Mouse (Mus musculus): ENCODE results near the gene Ccdc106. TPM values are rescaled to one million over a fixed set of nuclear protein-coding genes. Genes with fewer than 3 reads are reported as not detected.

Gene Ccdc106
- total RNA-seq, 2 experiments from 2014 or later: not detected

DNA sequence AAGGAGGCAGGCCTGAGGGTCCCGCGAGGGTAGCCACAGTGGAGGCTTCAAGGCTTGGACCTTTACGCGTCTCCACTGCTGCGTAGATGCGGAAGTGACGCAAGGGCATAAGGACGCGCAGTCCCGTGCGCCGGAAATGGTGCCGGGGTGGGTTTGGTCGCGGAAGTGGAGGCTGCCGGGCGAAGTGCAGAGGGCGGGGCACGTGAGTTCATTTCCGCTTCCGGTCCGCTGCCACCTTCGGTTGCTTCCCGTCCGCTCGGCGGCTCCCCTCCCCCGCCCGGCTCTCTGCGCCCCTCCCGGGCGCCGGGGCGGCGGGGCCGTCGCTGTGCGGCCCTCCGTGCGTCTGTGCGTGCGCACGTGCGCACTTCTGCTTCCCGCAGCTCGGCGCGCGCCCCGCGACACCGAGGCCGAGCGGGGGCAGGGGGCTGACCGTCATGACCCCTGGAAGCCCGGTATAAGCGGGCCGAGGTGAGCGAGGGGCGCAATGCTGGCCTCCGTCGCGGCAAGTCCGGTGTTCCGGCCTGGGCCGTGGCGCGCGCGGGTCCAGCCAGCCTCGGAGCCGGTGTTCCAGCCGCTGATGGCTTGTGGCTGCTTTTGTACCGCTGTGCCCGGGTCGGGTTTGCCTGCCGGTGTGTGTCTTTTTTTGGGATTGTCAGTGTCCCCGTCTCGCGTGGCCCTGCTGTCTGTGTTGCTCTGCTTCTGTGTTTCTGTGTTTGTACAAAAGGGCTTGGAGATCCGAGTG is 59.8 kb downstream of the Ccdc106 start, which contains the start of gene Epn1:
Epn1 (plus strand) TSS at position 226 of the 742 bp plus-strand sequence.
- H3K4me3 ChIP-seq: peak within 1 kb of the TSS; percentile 100
- TF ChIP-seq CTCF (IDR thresholded peaks at IDR 0.05): no peak
- H3K27ac ChIP-seq: peak within 1 kb of the TSS; percentile 97
- peak; percentile 99 for DNase-seq
- intact Hi-C loops (cut with DNase I): loop anchor here (1.0 to 2.0 kb wide), 2 partner anchors 18 to 45 kb away; partner anchors contain the start of genes Rasl2-9 and U2af2

DNA sequence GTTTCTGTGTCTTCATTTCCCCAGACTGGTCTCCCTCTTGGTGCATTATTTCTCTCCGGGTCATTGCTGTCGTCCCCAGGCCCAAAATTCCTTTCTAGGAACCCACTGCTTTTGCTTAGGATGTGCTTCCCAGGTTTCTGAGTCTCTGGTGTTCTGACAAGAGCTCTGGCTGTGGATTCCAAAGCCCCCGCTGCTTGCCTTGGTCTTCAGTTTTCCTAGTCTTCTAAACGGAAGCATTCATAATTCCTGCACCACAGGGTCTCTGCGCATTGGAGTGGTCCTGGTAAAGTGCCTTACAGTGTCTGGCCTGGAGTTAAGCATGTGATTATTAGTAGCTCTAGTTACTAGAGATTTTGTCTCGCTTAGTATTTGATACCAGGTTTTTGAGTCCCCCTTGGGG is 60.5 kb downstream of the Ccdc106 start:
- intact Hi-C loops (cut with DNase I): loop anchor here (1.0 to 2.0 kb wide), 2 partner anchors 19 to 44 kb away; partner anchors contain the start of genes Rasl2-9 and U2af2
- TF ChIP-seq CTCF (IDR thresholded peaks at IDR 0.05): no peak
- peak overlapping the region; percentile 100 for H3K4me3 ChIP-seq
- no peak for DNase-seq
- peak overlapping the region; percentile 97 for H3K27ac ChIP-seq

DNA sequence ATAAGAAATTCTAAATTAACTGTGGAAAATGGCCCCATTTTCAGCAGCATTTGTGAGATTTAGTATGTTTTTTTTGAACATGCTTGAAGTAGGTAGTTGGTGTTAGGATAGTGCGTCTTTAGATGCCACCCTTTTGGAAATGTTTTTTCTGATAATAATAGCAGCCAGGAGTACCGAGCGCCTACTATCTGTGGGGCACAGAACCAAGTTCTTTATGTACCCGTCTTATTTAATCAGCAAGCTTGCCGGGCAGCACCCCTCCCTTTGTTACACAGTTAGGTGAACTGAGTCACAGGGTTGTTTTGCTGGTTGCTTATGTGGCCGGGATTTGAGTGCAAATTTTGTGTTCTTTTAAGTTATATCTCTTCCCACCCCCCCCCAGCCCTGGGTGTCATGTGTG is 60.9 kb downstream of the Ccdc106 start:
- no peak for DNase-seq
- intact Hi-C loops (cut with DNase I): loop anchor here (2.0 kb wide), 1 partner anchor 44 kb away; the partner anchor contains the start of gene Rasl2-9
- H3K4me3 ChIP-seq: peak overlapping the region; percentile 100
- no peak for TF ChIP-seq CTCF (IDR thresholded peaks at IDR 0.05)
- peak overlapping the region; percentile 97 for H3K27ac ChIP-seq

DNA sequence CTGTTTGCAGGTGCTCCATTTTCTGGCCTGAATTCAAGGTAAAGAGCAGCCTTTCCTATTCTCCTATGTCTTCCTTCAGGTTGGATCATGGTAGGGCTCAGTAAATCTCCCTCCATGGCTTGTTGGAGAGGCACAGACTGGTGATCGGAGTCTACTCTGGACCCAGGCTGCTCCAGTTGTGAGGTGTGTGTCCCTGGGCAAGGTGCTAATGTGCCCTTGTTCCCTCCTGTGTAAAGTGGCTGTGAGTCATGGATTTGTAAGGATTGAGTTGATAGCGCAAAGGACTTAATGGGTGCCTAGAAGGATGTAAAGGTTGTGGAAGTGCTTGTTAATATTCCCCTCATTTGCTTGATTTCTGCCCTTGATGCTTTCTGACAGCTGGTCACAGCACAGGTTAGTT is 61.6 kb downstream of the Ccdc106 start:
- peak overlapping the region; percentile 13 for H3K4me3 ChIP-seq
- no peak for TF ChIP-seq CTCF (IDR thresholded peaks at IDR 0.05)
- no peak overlapping the region; the same call in 1 of the 2 replicates for H3K27ac ChIP-seq
- intact Hi-C loops (cut with DNase I): loop anchor here (2.0 kb wide), 1 partner anchor 43 kb away; the partner anchor contains the start of gene Rasl2-9
- DNase-seq: no peak

DNA sequence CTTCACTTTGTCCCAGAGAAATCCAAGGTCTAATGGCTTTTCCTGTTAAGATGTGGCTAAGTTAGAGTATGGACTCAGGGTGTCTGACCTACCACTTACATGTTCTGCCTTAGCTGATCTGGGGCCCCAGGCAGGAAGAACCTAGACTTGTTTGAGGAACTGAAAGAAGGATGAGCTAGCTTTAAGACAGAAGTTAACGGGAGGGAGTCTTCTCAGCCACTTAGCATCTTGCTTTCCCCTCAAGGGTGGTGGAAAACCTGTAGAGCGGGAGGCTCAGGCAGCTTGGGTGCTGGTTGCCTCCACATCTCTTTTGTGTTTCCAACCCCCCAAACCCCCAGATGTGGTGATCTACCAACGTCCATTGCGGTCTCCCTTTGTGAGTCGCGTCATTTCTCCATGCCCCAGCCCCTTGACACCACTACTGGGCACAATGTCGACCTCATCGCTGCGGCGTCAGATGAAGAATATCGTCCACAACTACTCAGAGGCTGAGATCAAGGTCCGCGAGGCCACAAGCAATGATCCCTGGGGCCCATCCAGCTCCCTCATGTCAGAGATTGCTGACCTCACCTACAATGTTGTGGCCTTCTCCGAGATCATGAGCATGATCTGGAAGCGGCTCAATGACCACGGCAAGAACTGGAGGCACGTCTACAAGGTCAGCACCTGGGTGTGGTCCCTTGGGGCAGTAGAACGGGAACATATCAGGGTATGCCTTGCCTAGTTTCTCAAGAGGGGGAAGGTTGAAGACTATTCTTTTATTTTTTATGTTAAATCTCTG is 63.2 kb downstream of the Ccdc106 start:
- no peak for TF ChIP-seq CTCF (IDR thresholded peaks at IDR 0.05)
- H3K27ac ChIP-seq: peak overlapping the region; percentile 35; the same call in 1 of the 2 replicates
- no peak for DNase-seq
- H3K4me3 ChIP-seq: no peak overlapping the region
- intact Hi-C loops (cut with DNase I): no loop called here

DNA sequence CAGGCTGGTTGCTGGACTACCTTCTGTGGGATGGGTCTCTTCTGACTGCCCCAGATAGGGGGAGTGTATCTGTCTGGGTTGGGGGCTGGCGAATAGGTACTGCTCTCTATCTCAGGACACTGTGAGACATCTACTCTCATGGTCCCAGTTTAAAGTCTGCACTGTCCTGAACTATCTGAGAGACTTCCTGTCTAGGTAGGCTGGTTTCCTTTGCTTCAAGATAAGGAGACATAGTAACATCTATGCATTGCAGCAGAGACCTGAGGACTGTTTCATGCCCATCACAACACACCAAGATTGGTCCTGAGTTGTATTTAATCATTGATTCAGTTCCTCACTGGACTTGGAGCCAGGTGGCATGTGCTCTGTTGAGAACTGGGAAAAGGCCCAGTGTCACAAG is 65.2 kb downstream of the Ccdc106 start:
- TF ChIP-seq CTCF (IDR thresholded peaks at IDR 0.05): no peak
- DNase-seq: no peak
- intact Hi-C loops (cut with DNase I): no loop called here
- H3K27ac ChIP-seq: no peak overlapping the region
- no peak overlapping the region for H3K4me3 ChIP-seq

DNA sequence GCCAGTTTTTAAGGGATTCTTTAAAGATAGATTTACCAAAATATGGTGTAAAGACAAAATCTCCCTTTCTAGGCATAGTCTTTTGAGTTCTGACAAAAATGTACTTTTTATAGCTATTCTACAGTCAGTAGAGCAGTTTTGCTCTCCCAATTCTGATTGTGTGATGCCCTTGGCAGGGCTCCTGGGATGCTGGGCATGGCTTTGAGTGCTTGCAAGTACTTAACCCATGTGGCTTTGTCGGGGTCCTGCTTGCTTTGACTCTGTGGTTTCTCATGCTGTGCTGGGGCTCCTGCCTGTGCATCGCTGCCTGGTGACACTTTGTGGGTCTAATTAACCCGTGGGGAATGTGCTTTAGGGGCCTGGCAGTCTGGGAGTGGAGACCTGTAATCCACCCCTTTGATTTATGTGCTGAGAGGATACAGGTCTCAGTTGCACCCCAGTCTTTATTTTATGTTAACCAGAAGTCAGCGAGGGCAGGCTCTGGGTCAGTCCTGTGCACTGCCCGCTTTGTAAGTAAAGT is 66.6 kb downstream of the Ccdc106 start:
- intact Hi-C loops (cut with DNase I): no loop called here
- H3K4me3 ChIP-seq: no peak overlapping the region
- no peak overlapping the region for H3K27ac ChIP-seq
- no peak for TF ChIP-seq CTCF (IDR thresholded peaks at IDR 0.05)
- DNase-seq: no peak

DNA sequence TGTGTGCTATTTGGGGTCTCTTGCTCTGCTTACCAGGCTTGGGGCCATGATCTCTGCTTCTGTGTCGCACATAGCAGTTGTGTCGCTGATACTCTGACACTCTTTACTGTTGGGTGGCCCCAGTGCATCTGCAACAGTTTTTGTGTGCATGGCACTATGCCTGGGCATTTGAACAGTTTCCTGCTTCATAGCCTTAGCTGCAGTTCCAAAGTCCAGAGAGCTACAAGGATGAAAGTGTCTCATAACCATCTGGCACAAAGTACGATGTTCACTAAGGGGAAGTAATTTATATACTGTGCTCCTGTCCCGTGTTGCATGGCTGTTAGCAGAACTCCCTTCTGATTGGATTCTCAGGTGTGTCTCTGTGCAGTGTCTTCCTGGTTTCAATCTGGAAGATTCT is 67.5 kb downstream of the Ccdc106 start:
- intact Hi-C loops (cut with DNase I): no loop called here
- H3K27ac ChIP-seq: no peak overlapping the region
- DNase-seq: no peak
- TF ChIP-seq CTCF (IDR thresholded peaks at IDR 0.05): no peak
- H3K4me3 ChIP-seq: no peak overlapping the region

DNA sequence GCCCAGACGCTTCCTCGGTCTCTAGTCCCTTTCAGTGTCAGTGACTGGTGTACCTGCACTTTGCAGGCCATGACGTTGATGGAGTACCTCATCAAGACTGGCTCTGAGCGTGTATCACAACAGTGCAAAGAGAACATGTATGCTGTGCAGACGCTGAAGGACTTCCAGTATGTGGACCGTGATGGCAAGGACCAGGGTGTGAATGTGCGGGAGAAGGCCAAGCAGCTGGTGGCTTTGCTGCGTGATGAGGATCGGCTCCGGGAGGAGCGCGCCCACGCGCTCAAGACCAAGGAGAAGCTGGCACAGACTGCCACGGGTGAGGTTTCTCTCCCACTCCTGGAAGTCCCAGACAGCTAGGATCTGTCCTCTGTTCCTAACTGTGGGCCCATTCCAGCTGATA is 69.5 kb downstream of the Ccdc106 start:
- TF ChIP-seq CTCF (IDR thresholded peaks at IDR 0.05): no peak
- intact Hi-C loops (cut with DNase I): no loop called here

DNA sequence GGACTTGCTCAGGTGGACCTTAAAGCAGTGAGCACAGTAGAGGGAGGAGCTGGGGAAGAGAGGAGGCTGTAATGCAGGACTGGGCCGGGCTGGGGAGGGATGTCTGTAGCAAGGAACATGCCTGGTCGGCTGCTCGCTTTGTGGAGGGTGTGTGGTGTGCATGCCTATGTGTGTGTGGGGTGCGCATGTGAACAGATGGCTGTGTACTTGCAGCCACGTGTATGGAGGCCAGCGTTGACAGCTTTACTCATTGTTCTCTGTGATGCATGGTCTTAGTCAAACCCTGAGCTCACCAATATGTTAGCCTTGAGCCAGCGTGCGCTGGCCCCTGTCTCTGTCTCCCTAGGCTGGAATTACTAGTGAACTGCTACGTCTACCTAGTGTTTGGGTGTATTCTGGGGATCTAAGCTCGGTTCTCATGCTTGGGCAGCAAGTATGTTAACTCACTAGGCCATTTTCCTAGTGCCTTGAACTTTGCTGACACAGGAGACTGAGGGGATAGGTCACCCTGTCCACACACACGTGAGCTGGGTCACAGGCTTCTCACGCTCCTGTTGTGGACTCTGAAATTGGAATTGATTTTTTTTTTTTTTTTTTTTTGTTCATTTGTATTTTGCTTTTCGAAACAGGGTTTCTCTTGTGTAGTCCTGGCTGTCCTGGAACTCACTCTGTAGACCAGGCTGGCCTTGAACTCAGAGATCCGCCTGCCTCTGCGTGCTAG is 70.8 kb downstream of the Ccdc106 start:
- no peak overlapping the region for H3K4me3 ChIP-seq
- H3K27ac ChIP-seq: no peak overlapping the region
- intact Hi-C loops (cut with DNase I): no loop called here
- no peak for DNase-seq
- TF ChIP-seq CTCF (IDR thresholded peaks at IDR 0.05): no peak

More for the DNA sequence above, 69.5 kb downstream of the Ccdc106 start:
- no peak for DNase-seq
- H3K27ac ChIP-seq: no peak overlapping the region
- H3K4me3 ChIP-seq: no peak overlapping the region

DNA sequence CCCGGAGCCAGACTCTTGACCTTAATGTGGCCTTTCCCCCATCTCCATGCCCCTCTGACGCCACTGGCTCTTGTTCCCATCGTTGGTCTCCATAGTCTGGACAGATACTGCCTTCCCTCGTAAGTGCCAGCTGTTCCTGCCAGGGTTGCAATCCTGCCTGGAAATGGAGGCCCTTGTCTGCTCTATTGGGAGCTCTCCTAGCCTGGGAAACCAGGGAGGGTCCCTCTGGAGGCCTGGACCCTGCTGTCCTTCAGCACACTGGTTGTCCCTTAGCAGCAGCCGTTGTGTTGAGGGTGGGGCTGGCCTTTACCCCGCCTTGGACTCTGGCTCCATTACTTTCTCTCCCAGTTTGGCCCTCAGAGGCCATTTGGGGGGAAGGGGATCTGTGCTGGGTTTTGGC is 72.0 kb downstream of the Ccdc106 start:
- no peak for DNase-seq
- Histone ChIP-seq H3K27ac (peak overlapping the region; percentile 24; the same call in 1 of the 2 replicates), H3K4me3 (no peak overlapping the region)
- intact Hi-C loops (cut with DNase I): no loop called here
- TF ChIP-seq CTCF (IDR thresholded peaks at IDR 0.05): no peak

DNA sequence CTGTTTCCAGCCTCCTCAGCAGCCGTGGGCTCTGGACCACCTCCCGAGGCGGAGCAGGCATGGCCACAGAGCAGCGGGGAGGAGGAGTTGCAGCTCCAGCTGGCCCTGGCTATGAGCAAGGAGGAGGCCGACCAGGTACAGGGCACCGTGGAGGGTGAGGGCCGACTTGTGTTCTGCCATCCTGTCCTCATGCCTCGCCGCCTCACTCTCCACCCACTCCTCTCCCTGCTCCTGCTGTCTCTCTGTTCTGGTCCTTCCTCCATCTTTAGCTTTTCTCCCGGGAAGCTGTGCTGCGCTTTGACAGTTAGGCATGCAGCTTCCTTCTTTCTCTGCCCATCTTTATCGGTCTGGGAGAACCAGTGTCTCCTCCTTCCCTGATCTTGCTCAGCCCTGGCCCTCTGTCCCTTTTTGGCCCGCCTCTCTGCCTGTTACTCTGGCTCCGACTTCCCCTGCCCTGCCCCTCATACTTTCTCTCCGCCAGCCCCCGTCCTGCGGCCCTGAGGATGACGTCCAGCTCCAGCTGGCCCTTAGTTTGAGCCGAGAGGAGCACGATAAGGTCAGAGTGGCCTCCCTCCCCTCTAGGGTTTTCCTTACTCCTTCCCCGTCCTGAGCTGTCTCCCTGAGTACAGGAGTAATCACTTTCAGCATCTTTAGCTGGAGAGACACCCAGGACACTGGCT is 72.6 kb downstream of the Ccdc106 start:
- Histone ChIP-seq H3K4me3 (no peak overlapping the region), H3K27ac (peak overlapping the region; percentile 6; the same call in 1 of the 2 replicates)
- TF ChIP-seq CTCF (IDR thresholded peaks at IDR 0.05): no peak
- DNase-seq: no peak
- intact Hi-C loops (cut with DNase I): no loop called here

Measured in gastrocnemius, adult 2 months (tissue).